Mouse (Mus musculus) MEL (cell line): ENCODE measurements around the gene Mpp6. TPM values are rescaled to one million over a fixed set of nuclear protein-coding genes. Genes with fewer than 3 reads are reported as not detected.

ENCODE experiments used
- DNase-seq: peaks from one replicate; pipeline ENCODE4 v3.0.0; 2011; ENCODE audit warnings: low read depth, low spot score
- H3K27ac ChIP-seq: 2 replicates; pipeline ENCODE4 v1.5.1; 2012; ENCODE audit warnings: low read depth, mild to moderate bottlenecking, control low read depth, low read length, moderate library complexity; ENCODE audit not compliant: control insufficient read depth
- H3K27me3 ChIP-seq, 2 experiments: fragments of 150-350 bp in 1 of 2; sonication (generic) in 1 of 2; 2 replicates each; pipeline ENCODE4 v1.6.1; 2012; ENCODE audit warnings: low read length in 2 of 2, mild to moderate bottlenecking in 2 of 2, improper control_type of control experiment in 1 of 2, moderate library complexity in 1 of 2; ENCODE audit not compliant: insufficient read depth in 2 of 2, control insufficient read depth in 1 of 2
- H3K36me3 ChIP-seq, 2 experiments: 2 replicates each; pipeline ENCODE4 v1.6.1; 2012 to 2014; ENCODE audit warnings: low read length in 2 of 2, improper control_type of control experiment in 1 of 2, inconsistent platforms in 1 of 2, mild to moderate bottlenecking in 1 of 2; ENCODE audit not compliant: insufficient read depth in 2 of 2, control insufficient read depth in 1 of 2
- H3K4me1 ChIP-seq, 2 experiments: fragments of 150-350 bp in 1 of 2; sonication (generic) in 1 of 2; 2 replicates each; pipeline ENCODE4 v1.6.1; 2012; ENCODE audit warnings: low read length in 2 of 2, improper control_type of control experiment in 1 of 2, mild to moderate bottlenecking in 1 of 2; ENCODE audit not compliant: insufficient read depth in 2 of 2, control insufficient read depth in 1 of 2
- H3K4me3 ChIP-seq, 2 experiments: fragments of 150-350 bp in 1 of 2; sonication (generic) in 1 of 2; 2 replicates each; pipeline ENCODE4 v1.5.1; 2012; ENCODE audit warnings: low read depth in 2 of 2, low read length in 2 of 2, mild to moderate bottlenecking in 2 of 2, moderate library complexity in 2 of 2, control low read depth in 1 of 2, improper control_type of control experiment in 1 of 2; ENCODE audit not compliant: control insufficient read depth in 1 of 2, insufficient read depth in 1 of 2
- H3K79me2 ChIP-seq: 2 replicates; pipeline ENCODE4 v1.6.1; 2012; ENCODE audit warnings: mild to moderate bottlenecking, low read length, moderate library complexity; ENCODE audit not compliant: control insufficient read depth, poor library complexity, insufficient read depth
- H3K9ac ChIP-seq: 2 replicates; pipeline ENCODE4 v1.6.1; 2012; ENCODE audit warnings: low read depth, mild to moderate bottlenecking, control low read depth, low read length, moderate library complexity; ENCODE audit not compliant: control insufficient read depth, poor library complexity, severe bottlenecking
- H3K9me3 ChIP-seq: fragments of 150-350 bp; sonication (generic); replicated peaks from 2 replicates; pipeline ENCODE4 v1.6.1; 2012; ENCODE audit warnings: mild to moderate bottlenecking, low read length, improper control_type of control experiment, moderate library complexity; ENCODE audit not compliant: insufficient read depth
- CHD2 ChIP-seq: IDR thresholded peaks from 2 replicates; pipeline ENCODE4 v1.6.1; 2011; ENCODE audit warnings: low read length, improper control_type of control experiment
- CTCF ChIP-seq, 3 experiments: IDR thresholded peaks in 2 of 3; conservative IDR thresholded peaks in 1 of 3; 2 replicates each; pipeline ENCODE4 v1.5.1; 2011 to 2012; ENCODE audit warnings: low read length in 3 of 3, low read depth in 2 of 3, mild to moderate bottlenecking in 2 of 3, improper control_type of control experiment in 1 of 3, inconsistent platforms in 1 of 3, mixed read lengths in 1 of 3, moderate library complexity in 1 of 3; ENCODE audit not compliant: control insufficient read depth in 1 of 3, insufficient read depth in 1 of 3, poor library complexity in 1 of 3, severe bottlenecking in 1 of 3
- ELF1 ChIP-seq: IDR thresholded peaks from 2 replicates; pipeline ENCODE4 v1.6.1; 2014; ENCODE audit warnings: low read depth, mild to moderate bottlenecking, inconsistent platforms, low read length, improper control_type of control experiment, moderate library complexity
- EP300 ChIP-seq, 2 experiments: IDR thresholded peaks; 2 replicates each; pipeline ENCODE4 v1.6.1; 2011; ENCODE audit warnings: improper control_type of control experiment in 2 of 2, low read length in 2 of 2, low read depth in 1 of 2, mild to moderate bottlenecking in 1 of 2
- ETS1 ChIP-seq: IDR thresholded peaks from 2 replicates; pipeline ENCODE4 v1.6.1; 2012; ENCODE audit warnings: low read depth, mild to moderate bottlenecking, inconsistent platforms, low read length, improper control_type of control experiment, moderate library complexity
- GABPA ChIP-seq: IDR thresholded peaks from 2 replicates; pipeline ENCODE4 v1.6.1; 2012; ENCODE audit warnings: low read depth, mild to moderate bottlenecking, inconsistent platforms, low read length, improper control_type of control experiment, moderate library complexity
- HCFC1 ChIP-seq: IDR thresholded peaks from 2 replicates; pipeline ENCODE4 v1.6.1; 2012; ENCODE audit warnings: low read depth, mild to moderate bottlenecking, inconsistent platforms, low read length, improper control_type of control experiment, moderate library complexity
- JUND ChIP-seq: IDR thresholded peaks from 2 replicates; pipeline ENCODE4 v1.6.1; 2011; ENCODE audit warnings: low read depth, mild to moderate bottlenecking, improper control_type of control experiment, low read length
- KAT2A ChIP-seq: conservative IDR thresholded peaks from 2 replicates; pipeline ENCODE4 v1.6.1; 2012; ENCODE audit warnings: low read depth, low read length, improper control_type of control experiment, inconsistent platforms
- MAFK ChIP-seq: IDR thresholded peaks from 2 replicates; pipeline ENCODE4 v1.6.1; 2011; ENCODE audit warnings: low read depth, mild to moderate bottlenecking, low read length, improper control_type of control experiment, borderline replicate concordance
- MAZ ChIP-seq: IDR thresholded peaks from 2 replicates; pipeline ENCODE4 v1.6.1; 2012; ENCODE audit warnings: low read depth, mild to moderate bottlenecking, inconsistent platforms, low read length, improper control_type of control experiment
- NELFE ChIP-seq: IDR thresholded peaks from 2 replicates; pipeline ENCODE4 v1.6.1; 2011; ENCODE audit warnings: low read depth, low read length, improper control_type of control experiment
- NRF1 ChIP-seq: IDR thresholded peaks from 2 replicates; pipeline ENCODE4 v1.6.1; 2014; ENCODE audit warnings: low read depth, mild to moderate bottlenecking, inconsistent platforms, low read length, improper control_type of control experiment, moderate library complexity; ENCODE audit not compliant: poor library complexity, insufficient read depth, severe bottlenecking
- POLR2A ChIP-seq, 2 experiments: IDR thresholded peaks; 2 replicates each; pipeline ENCODE4 v1.6.1; 2011 to 2012; ENCODE audit warnings: low read length in 2 of 2, mild to moderate bottlenecking in 2 of 2, control low read depth in 1 of 2, improper control_type of control experiment in 1 of 2, low read depth in 1 of 2, moderate library complexity in 1 of 2; ENCODE audit not compliant: control insufficient read depth in 1 of 2, insufficient read depth in 1 of 2, poor library complexity in 1 of 2
- POLR2AphosphoS2 ChIP-seq: IDR thresholded peaks from 2 replicates; pipeline ENCODE4 v1.6.1; 2011; ENCODE audit warnings: low read length, improper control_type of control experiment
- RAD21 ChIP-seq: IDR thresholded peaks from 2 replicates; pipeline ENCODE4 v1.6.1; 2011; ENCODE audit warnings: mild to moderate bottlenecking, low read depth, low read length, improper control_type of control experiment
- SIN3A ChIP-seq: IDR thresholded peaks from 2 replicates; pipeline ENCODE4 v1.6.1; 2012; ENCODE audit warnings: low read length, improper control_type of control experiment, inconsistent platforms
- SMC3 ChIP-seq: IDR thresholded peaks from 2 replicates; pipeline ENCODE4 v1.6.1; 2011; ENCODE audit warnings: low read depth, low read length, improper control_type of control experiment
- TBP ChIP-seq: IDR thresholded peaks from 2 replicates; pipeline ENCODE4 v1.8.0; 2011; ENCODE audit warnings: low read depth, low read length, improper control_type of control experiment
- TCF12 ChIP-seq: IDR thresholded peaks from 2 replicates; pipeline ENCODE4 v1.6.1; 2014; ENCODE audit warnings: low read depth, mild to moderate bottlenecking, inconsistent platforms, low read length, improper control_type of control experiment, moderate library complexity
- USF1 ChIP-seq: IDR thresholded peaks from 2 replicates; pipeline ENCODE4 v1.6.1; 2014; ENCODE audit warnings: low read depth, mild to moderate bottlenecking, inconsistent platforms, low read length, improper control_type of control experiment, moderate library complexity
- ZNF384 ChIP-seq: IDR thresholded peaks from 2 replicates; pipeline ENCODE4 v1.6.1; 2012; ENCODE audit warnings: low read depth, mild to moderate bottlenecking, inconsistent platforms, low read length, improper control_type of control experiment
- polyA plus RNA-seq, 2 experiments: library from polyadenylated mRNA; stranded (reverse) in 1 of 2; unstranded in 1 of 2; fragments of >175 nt in 1 of 2; fragments of >200 nt in 1 of 2; gene quantifications; 2 replicates each; pipeline versions ENCODE4 v1.2.1 to v1.2.4; 2012; ENCODE audit warnings: low replicate concordance in 2 of 2, low read depth in 1 of 2; ENCODE audit not compliant: insufficient read length in 2 of 2, insufficient read depth in 1 of 2, missing spikeins in 1 of 2
- total RNA-seq: library from RNA; depleted of rRNA; stranded (reverse); fragments of 300-350 nt; gene quantifications from 2 replicates; pipeline ENCODE4 v1.2.3, GENCODE M21; 2012

Mpp6 gene
- total and polyA plus RNA-seq, 3 experiments = 68.1 to 74.8 TPM; not detected in 1

- Histone ChIP-seq H3K4me3 (no peak overlapping the region), H3K9me3 (no peaks in the 10 kb centered on the region), H3K9ac (no peak overlapping the region), H3K79me2 (no peaks in the 10 kb centered on the region), H3K4me1 (no peaks in the 10 kb centered on the region), H3K27me3 (no peaks in the 10 kb centered on the region), H3K27ac (no peak overlapping the region), H3K36me3 (peaks cover 0 to 5% of the 10 kb centered on the region in 2 experiments; a peak in 2 of 4 replicates)
- TF ChIP-seq TCF12 (no peak), CTCF (IDR thresholded peaks at IDR 0.05 in 2 of 3, conservative IDR thresholded peaks at IDR 0.05 in 1 of 3; ENCODE audit: control insufficient read depth in 1 of 3, insufficient read depth in 1 of 3, low read depth in 2 of 3, low read length in 3 of 3, poor library complexity in 1 of 3, severe bottlenecking in 1 of 3) (peak in 2 of 3 experiments; percentile 16 to 56; a peak in 3 of 6 replicates), RAD21 (peak; percentile 58), SMC3 (peak; percentile 45)
- peak; percentile 24 for DNase-seq
These were observed 70.1 kb downstream of the Mpp6 start for GRCm38 (mm10) chr6:50180189-50180588.

- no peak for DNase-seq
- Histone ChIP-seq H3K4me1 (no peaks in the 10 kb centered on the region), H3K4me3 (no peak overlapping the region), H3K79me2 (no peaks in the 10 kb centered on the region)
- TF ChIP-seq POLR2AphosphoS2 = no peak
- no peak for TF ChIP-seq ELF1
- no peak for TF ChIP-seq MAZ
- no peak for TF ChIP-seq MAFK
- no peak for TF ChIP-seq TBP
- no peak for TF ChIP-seq EP300 (IDR thresholded peaks at IDR 0.05; ENCODE audit: low read depth in 1 of 2, low read length in 2 of 2)
- TF ChIP-seq JUND = no peak
- no peak for TF ChIP-seq RAD21
- no peak for TF ChIP-seq CHD2
- TF ChIP-seq POLR2A (IDR thresholded peaks at IDR 0.05; ENCODE audit: control insufficient read depth in 1 of 2, insufficient read depth in 1 of 2, low read depth in 1 of 2, low read length in 2 of 2, poor library complexity in 1 of 2) = no peak
- no peak for TF ChIP-seq NRF1
- TF ChIP-seq ZNF384 = no peak
- no peak for TF ChIP-seq GABPA
- no peak for TF ChIP-seq ETS1
- no peak for TF ChIP-seq KAT2A
- TF ChIP-seq SIN3A = no peak
- TF ChIP-seq USF1 = no peak
- no peak for TF ChIP-seq HCFC1
- no peak for TF ChIP-seq TCF12
- no peak for TF ChIP-seq NELFE
- TF ChIP-seq, all 39 proteins: peak for 0
- no peak overlapping the region for H3K9ac ChIP-seq
- H3K9me3 ChIP-seq = no peaks in the 10 kb centered on the region
- no peak overlapping the region for H3K27ac ChIP-seq
- peaks cover 2 to 13% of the 10 kb centered on the region in 2 experiments; a peak in 3 of 4 replicates for H3K36me3 ChIP-seq
- H3K27me3 ChIP-seq = no peaks in the 10 kb centered on the region
These were observed 77.9 kb downstream of the Mpp6 start for GRCm38 (mm10) chr6:50187955-50188354.
